7 mouse cellular contexts compared by ENCODE assay signal in genomic region chr5:136953015-136953414, GRCm38 (mm10). TPM values are rescaled to one million over a fixed set of nuclear protein-coding genes. Genes with fewer than 3 reads are reported as not detected.
DNase-seq lines count a peak whose midpoint lies in the region; ATAC-seq lines count a peak whose summit lies in the region.

Gene Fis1, plus strand, starts transcription at chr5:136953275.

- WGBS in embryonic facial prominence, embryonic 10.5 days: under 1% methylated on average over 23 of the region's 23 CpGs
- WGBS in limb, embryonic 10.5 days: 0% methylated on average over 23 of the region's 23 CpGs
- 1% methylated on average over 23 of the region's 23 CpGs for WGBS in midbrain, embryonic 13.5 days

- H3K27me3 ChIP-seq in embryonic facial prominence, embryonic 10.5 days (replicated peaks; ENCODE audit: low read depth, poor library complexity, severe bottlenecking): no peaks in the 10 kb centered on the region
- H3K27me3 ChIP-seq in limb, embryonic 10.5 days (ENCODE audit: low read depth, poor library complexity, severe bottlenecking): no peaks in the 10 kb centered on the region
- no peaks in the 10 kb centered on the region for H3K27me3 ChIP-seq in midbrain, embryonic 13.5 days

- H3K9me3 ChIP-seq in embryonic facial prominence, embryonic 10.5 days: no peaks in the 10 kb centered on the region
- no peaks in the 10 kb centered on the region for H3K9me3 ChIP-seq in limb, embryonic 10.5 days (replicated peaks)
- H3K9me3 ChIP-seq in midbrain, embryonic 13.5 days: no peaks in the 10 kb centered on the region

- peaks cover 26% of the 10 kb centered on the region for H3K36me3 ChIP-seq in embryonic facial prominence, embryonic 10.5 days (replicated peaks)
- peaks cover 19% of the 10 kb centered on the region for H3K36me3 ChIP-seq in limb, embryonic 10.5 days
- peaks cover 17% of the 10 kb centered on the region for H3K36me3 ChIP-seq in midbrain, embryonic 13.5 days

- peak; percentile 95 for ATAC-seq in granulocyte monocyte progenitor cell, adult 5-6 weeks (replicated peaks; ENCODE audit: poor library complexity, severe bottlenecking)
- ATAC-seq in midbrain, embryonic 13.5 days: peak; percentile 98

- peaks cover 14% of the 10 kb centered on the region for H3K4me1 ChIP-seq in embryonic facial prominence, embryonic 10.5 days
- H3K4me1 ChIP-seq in limb, embryonic 10.5 days: peaks cover 8% of the 10 kb centered on the region
- H3K4me1 ChIP-seq in midbrain, embryonic 13.5 days (replicated peaks): peaks cover 29% of the 10 kb centered on the region

- peak; percentile 99 for DNase-seq in adrenal gland, postnatal 10 days
- DNase-seq in embryonic facial prominence, embryonic 10.5 days (ENCODE audit: low spot score): peak; percentile 98
- DNase-seq in kidney, adult 11 months: peak; percentile 98
- peak; percentile 95 for DNase-seq in limb, embryonic 10.5 days (ENCODE audit: low spot score)
- peak; percentile 83 for DNase-seq in spleen, adult 12 weeks (ENCODE audit: low spot score)

- H3K4me2 ChIP-seq in midbrain, embryonic 13.5 days (replicated peaks): peak within 1 kb of the TSS; percentile 85

- H3K9ac ChIP-seq in midbrain, embryonic 13.5 days (replicated peaks): peak within 1 kb of the TSS; percentile 90

- H3K4me3 ChIP-seq in embryonic facial prominence, embryonic 10.5 days: peak within 1 kb of the TSS; percentile 86
- H3K4me3 ChIP-seq in limb, embryonic 10.5 days: peak within 1 kb of the TSS; percentile 79
- H3K4me3 ChIP-seq in midbrain, embryonic 13.5 days (replicated peaks): peak within 1 kb of the TSS; percentile 86

- peak within 1 kb of the TSS; percentile 87 for H3K27ac ChIP-seq in embryonic facial prominence, embryonic 10.5 days (replicated peaks)
- peak within 1 kb of the TSS; percentile 81 for H3K27ac ChIP-seq in limb, embryonic 10.5 days
- peak within 1 kb of the TSS; percentile 79 for H3K27ac ChIP-seq in midbrain, embryonic 13.5 days

RNA-seq across cellular contexts. Expression of gene Fis1, which starts in this region (rescaled TPM):
- total RNA-seq in adrenal gland, postnatal 10 days (2021): 100 to 1,000 TPM; 164 to 186 TPM
- polyA plus RNA-seq in embryonic facial prominence, embryonic 10.5 days (2016; fragmentation: Nextera tagmentation; extraction: Ambion mirVana): 267 and 272 TPM in 2 replicates
- 201 and 270 TPM in 2 replicates for total RNA-seq in granulocyte monocyte progenitor cell, adult 5-6 weeks (2014; fragmentation: Nextera tagmentation)
- 106 and 127 TPM in 2 replicates for total RNA-seq in granulocyte monocyte progenitor cell, adult 5-6 weeks (2017)
- 262 and 277 TPM in 2 replicates for polyA plus RNA-seq in limb, embryonic 10.5 days (2016; fragmentation: Nextera tagmentation; extraction: Ambion mirVana)
- polyA plus RNA-seq in midbrain, embryonic 13.5 days (2015; fragmentation: Nextera tagmentation; extraction: Ambion mirVana): 389 and 412 TPM in 2 replicates

Comparison
In these comparisons a context has a peak if more than half of its experiments do, and no peak if none do; other contexts are left out.
1. Peak in every context shown above with its lines: DNase-seq, ATAC-seq, H3K4me3 ChIP-seq and H3K27ac ChIP-seq.